Mouse (Mus musculus) left cerebral cortex, postnatal 4 days (tissue): ENCODE measurements around the gene Evc. TPM values are rescaled to one million over a fixed set of nuclear protein-coding genes. Genes with fewer than 3 reads are reported as not detected.

Source experiments
- DNase-seq: peaks from one replicate; pipeline ENCODE4 v3.0.0-alpha.2; 2022
- intact Hi-C: fragments of 180-260 bp; cut with DNase I; formaldehyde crosslinking; loops from one replicate; pipeline ENCODE4 v1.15.1; 2025
- total RNA-seq, 2 experiments: library from RNA; stranded (reverse); gene quantifications; 2 replicates each; pipeline ENCODE4 v1.2.3; 2021

The Evc gene
- total RNA-seq, 2 experiments from 2014 or later: 6.6 to 7.9 TPM

- intact Hi-C loops: no loop called here
- DNase-seq: no peak
These were observed 23.5 kb downstream of the Evc start for GRCm38 (mm10) chr5:37312980-37313722.

- intact Hi-C loops: no loop called here
- DNase-seq: no peak
These were observed 26.7 kb downstream of the Evc start for GRCm38 (mm10) chr5:37310026-37310425.

DNA sequence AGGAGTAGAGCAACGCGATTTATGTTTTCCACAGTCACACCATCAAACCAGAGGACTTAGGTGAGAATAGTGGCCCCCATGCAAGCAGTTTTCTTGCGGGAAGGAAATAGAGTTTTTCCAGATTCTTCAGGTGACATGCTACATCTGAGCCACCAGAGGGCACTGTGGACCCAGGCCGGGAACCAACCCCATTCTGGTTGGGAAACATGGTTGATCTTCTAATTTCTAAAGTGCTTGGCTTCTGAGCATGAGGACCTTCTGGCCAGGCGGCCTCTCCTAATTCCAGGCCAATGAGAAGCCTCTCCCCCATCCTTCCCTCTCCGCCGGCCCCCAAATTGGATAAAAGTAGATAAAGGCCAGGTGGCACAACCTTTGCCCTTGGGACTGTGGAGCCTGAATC, 38.3 kb downstream of the Evc start:
- DNase-seq: peak; percentile 40
- intact Hi-C loops: loop anchor here (2.0 to 10.0 kb wide), 2 partner anchors 454 to 786 kb away; no protein-coding TSS in a partner anchor

DNA sequence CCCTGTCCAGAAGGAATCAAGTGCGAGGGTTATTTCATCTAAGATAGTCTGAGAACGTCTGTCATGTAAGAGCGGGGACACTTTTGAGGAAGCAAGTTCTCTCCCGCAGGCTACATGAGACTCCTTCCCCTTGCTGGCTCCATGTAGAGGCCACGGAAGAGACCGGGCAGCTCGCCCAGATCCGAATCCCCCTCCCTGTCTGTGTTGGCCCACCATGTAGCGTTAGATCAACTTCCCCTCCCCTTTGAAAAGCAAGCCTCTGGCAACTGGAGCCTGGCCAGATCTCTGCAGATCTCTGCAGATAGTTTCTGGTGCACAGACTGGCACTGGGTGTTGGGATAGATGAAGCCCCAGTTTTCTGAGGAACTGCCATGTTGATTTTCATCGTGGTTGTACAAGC, 40.0 kb downstream of the Evc start:
- peak; percentile 87 for DNase-seq
- intact Hi-C loops: loop anchor here (2.0 to 10.0 kb wide), 2 partner anchors 420 to 788 kb away; partner anchors contain the start of gene Stk32b

DNA sequence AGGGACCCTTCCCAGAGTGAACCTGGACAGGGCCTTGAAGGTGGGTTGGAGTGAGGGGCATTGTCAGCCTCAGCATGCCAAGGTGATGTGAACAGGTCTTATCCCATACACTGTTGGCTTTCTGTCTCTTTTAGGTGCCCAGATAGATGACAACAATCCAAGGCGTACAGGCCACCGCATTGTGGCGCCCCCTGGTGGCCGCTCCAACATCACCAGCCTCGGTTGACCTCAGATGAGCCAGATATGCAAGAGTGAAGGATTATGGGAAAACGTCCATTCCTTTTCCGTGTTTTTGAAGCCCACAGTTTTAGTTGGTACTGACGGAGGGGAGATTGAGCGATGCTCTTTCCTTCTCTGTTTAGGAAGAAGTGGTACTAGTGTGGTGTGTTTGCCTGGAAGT, 45.7 kb downstream of the Evc start:
- intact Hi-C loops: loop anchor here (10.0 kb wide), 1 partner anchor 794 kb away; no protein-coding TSS in a partner anchor
- DNase-seq: peak; percentile 36

- intact Hi-C loops: no loop called here
These were observed 47.5 kb downstream of the Evc start for GRCm38 (mm10) chr5:37289236-37289635.

GRCm38 (mm10) chr5:37288374-37288773, 48.3 kb downstream of the Evc start:
- intact Hi-C loops: no loop called here

More at GRCm38 (mm10) chr5:37289236-37289635, 47.5 kb downstream of the Evc start:
- peak; percentile 47 for DNase-seq

GRCm38 (mm10) chr5:37281021-37281420, 55.7 kb downstream of the Evc start:
- no peak for DNase-seq
- intact Hi-C loops: no loop called here

More at GRCm38 (mm10) chr5:37288374-37288773, 48.3 kb downstream of the Evc start:
- DNase-seq: peak; percentile 70

DNA sequence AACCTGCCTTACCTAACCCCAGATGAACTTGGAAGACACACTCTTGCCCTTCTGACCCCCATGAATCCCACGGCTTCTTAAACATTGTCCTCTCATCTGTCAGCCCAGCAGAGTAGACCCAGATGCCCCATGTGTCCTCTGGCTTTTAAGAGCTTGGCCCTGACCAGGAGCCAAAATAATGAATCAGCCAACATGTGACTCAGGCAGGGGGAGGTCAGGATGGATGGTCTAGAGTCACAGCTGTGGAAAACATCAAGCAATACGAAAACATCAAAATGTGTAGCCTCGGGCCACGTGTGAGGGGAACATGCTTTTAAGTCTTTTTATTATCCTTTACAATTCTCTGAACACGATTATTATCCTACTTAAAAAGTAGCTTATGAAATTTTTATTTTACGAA, 72.9 kb downstream of the Evc start:
- intact Hi-C loops: no loop called here
- DNase-seq: no peak

DNA sequence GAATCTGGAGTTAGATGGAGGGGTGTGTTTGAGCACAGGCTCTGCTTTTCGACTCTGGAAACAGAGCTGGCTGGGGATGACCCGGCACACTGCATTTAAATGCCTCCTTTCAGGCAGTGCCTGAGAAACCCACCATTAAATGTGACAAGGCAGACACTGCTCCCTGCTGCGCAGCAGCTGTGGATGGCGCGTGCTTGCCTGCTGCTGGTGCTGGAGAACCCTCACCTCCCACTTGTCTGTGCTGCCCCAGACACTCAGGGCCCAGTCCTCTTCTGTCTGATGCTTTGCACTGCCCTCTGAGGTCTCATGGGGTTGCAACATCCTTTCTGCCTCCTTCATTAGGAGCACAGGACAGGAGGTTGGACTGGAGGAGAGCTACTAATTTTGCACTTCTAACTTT, 75.0 kb downstream of the Evc start:
- intact Hi-C loops: no loop called here
- DNase-seq: peak; percentile 52

DNA sequence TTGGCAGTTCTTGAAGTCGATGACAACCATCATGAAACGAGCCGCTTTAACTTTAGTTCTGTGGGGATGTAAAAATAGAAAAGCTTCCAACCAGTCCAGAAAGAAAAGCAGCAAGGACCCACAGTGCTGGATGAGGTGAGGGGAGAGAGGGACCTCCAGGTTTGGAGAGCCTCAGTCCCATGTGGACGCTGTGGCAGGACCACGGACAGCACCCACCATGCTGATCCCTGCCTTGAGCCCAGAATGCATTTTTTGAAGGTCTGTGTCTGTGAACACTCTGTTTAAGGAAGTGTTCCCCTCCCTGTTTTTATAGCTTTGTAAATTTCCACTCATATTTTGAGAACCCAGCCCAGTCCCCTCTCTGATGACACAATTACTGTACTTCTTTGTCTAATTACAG, 79.5 kb downstream of the Evc start:
- DNase-seq: no peak
- intact Hi-C loops: no loop called here

- no peak for DNase-seq
- intact Hi-C loops: no loop called here
These were observed 79.9 kb downstream of the Evc start for GRCm38 (mm10) chr5:37256823-37257222.

GRCm38 (mm10) chr5:37254523-37254922, 82.2 kb downstream of the Evc start:
- peak; percentile 79 for DNase-seq
- intact Hi-C loops: no loop called here

- no peak for DNase-seq
These were observed 84.4 kb downstream of the Evc start for GRCm38 (mm10) chr5:37252101-37252804.

GRCm38 (mm10) chr5:37251596-37251995, 85.1 kb downstream of the Evc start:
- DNase-seq: no peak
- intact Hi-C loops: no loop called here

More at GRCm38 (mm10) chr5:37252101-37252804, 84.4 kb downstream of the Evc start:
- intact Hi-C loops: no loop called here

DNA sequence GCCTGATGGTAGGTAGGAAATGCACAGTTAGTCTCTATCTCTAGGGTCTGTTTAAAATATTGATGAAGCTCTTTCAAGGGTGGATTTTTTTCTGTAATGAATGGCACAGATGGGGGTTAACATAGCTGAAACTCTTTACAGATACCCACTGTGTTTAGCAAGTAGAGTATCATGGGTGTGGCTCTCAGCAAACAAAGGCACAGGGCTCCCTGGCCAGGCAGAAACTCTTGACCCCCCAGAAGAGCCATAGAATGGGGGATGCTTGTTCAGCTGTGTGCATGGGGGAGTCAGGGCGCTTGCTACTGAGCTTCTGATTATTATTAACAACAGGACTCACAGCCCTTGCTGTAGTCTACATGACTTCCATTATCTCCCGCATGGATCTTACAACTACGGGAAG, 87.8 kb downstream of the Evc start:
- DNase-seq: no peak
- intact Hi-C loops: no loop called here

GRCm38 (mm10) chr5:37247456-37247855, 89.2 kb downstream of the Evc start:
- intact Hi-C loops: no loop called here
- DNase-seq: peak; percentile 35

DNA sequence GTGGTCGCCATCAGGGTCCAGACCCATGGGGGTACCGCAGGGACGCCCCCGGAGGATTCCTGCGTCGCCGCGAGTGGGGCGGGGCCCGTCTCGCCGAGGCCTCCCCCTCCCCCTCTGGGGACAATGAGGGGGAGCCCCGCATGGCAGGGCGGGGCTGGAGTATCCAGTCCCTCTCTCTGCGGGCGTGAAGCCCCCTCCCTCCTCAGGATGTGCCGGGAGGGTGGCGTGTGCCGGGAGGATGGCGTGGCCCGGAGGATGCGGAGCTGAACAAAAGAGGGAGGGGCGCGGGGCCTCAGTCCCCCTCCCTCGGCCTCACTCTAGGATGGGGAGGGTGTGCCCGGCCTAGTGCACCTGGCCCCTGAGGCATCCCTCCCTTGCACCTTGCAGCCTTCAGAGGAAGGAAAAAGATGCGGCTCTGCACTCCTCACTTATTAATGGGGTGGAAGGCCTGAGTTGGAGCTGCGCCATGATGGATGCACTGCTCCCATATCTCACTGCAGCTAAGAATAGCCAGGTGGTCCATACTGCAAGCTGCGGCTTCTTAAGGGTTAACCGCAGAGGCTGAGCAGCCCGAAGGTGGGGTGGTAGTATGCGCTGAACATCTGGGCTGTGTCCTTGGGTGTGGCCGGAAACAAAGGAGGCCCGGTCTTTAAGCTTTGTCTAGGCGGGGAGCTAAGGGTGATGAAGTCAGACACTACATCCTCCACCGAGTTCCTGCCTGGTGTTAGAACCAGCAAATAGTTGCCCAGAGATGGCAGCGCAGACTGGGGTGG, 90.4 kb downstream of the Evc start:
- peak; percentile 51 for DNase-seq
- intact Hi-C loops: no loop called here

- intact Hi-C loops: no loop called here
- peak; percentile 88 for DNase-seq
These were observed 91.0 kb downstream of the Evc start for GRCm38 (mm10) chr5:37245651-37246050.

DNA sequence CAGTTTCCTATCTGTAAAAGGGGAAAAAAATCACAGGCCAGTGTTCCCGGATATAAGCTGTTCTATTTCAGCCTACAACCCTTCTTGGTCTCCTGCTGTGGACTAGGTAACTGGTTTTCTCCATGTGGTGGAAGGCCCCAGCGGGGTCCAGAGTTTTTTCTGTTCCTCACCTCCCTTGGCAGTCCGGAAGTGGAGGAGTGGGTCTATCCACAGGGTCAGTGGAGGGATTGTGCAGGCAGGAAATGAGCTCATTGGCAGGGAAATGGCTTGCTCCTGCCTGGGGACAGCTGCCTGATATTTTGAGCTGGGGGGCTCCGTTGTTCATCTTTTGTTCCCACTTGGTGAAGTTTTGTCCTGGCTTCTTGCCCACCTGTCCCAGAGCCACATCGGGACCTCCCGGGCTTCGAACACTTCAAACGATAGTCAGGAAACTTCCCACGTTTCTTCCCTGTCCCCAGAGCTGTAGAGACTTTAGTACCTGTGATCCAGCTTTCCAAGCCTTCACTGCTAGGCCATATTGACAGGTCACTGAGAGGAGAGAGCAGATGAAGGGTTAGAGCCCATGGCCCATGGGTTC, 91.9 kb downstream of the Evc start:
- intact Hi-C loops: no loop called here
- DNase-seq: no peak

DNA sequence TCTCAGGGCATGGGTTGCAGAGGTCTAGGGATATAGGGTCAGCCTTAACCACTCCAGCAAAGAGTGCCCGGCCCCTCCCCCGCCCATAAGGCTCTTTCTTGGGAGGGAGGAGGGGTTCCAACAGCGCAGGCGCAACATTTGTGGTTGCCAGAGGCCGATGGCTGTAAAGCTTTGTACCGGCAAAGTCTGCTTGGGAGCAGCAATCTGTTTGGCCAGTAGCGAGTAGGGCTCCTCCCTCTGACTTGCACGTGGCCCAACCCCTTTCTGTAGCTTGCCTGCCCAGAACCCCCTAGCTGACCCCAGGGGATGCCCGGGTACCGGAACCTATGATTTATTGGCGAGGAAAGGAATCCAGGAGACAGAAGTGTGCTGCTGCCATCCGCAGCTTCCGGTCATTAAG, 92.5 kb downstream of the Evc start:
- DNase-seq: peak; percentile 83
- intact Hi-C loops: no loop called here
